Mouse (Mus musculus) liver, adult (tissue): Measurements from ENCODE around the gene Gemin7.

Experiments used
- GATA4 ChIP-seq: IDR thresholded peaks from 2 replicates; pipeline ENCODE4 v1.6.1; 2014; ENCODE audit warnings: mild to moderate bottlenecking, low read length; ENCODE audit not compliant: insufficient replicate concordance

Gemin7 gene

GRCm38 (mm10) chr7:19589207-19589606 lies 11.8 kb upstream of the Gemin7 start:
- no peak for TF ChIP-seq GATA4

GRCm38 (mm10) chr7:19586269-19586668 lies 8.9 kb upstream of the Gemin7 start:
- TF ChIP-seq GATA4 = no peak

- TF ChIP-seq GATA4 = no peak
Measured at GRCm38 (mm10) chr7:19580634-19581033, 3.2 kb upstream of the Gemin7 start.

GRCm38 (mm10) chr7:19579751-19580150 lies 2.4 kb upstream of the Gemin7 start:
- TF ChIP-seq GATA4 = no peak

GRCm38 (mm10) chr7:19578436-19578835 lies 1.0 kb upstream of the Gemin7 start:
- no peak for TF ChIP-seq GATA4

GRCm38 (mm10) chr7:19577877-19578414 lies 551 bp upstream of the Gemin7 start:
- TF ChIP-seq GATA4 = no peak

GRCm38 (mm10) chr7:19575559-19575958 lies 1.8 kb downstream of the Gemin7 start:
- TF ChIP-seq GATA4 = no peak

- TF ChIP-seq GATA4 = no peak
Measured at GRCm38 (mm10) chr7:19573776-19574140, 3.6 kb downstream of the Gemin7 start.

GRCm38 (mm10) chr7:19572926-19573775 lies 4.2 kb downstream of the Gemin7 start:
- TF ChIP-seq GATA4 = no peak; the same call in 1 of the 2 replicates

GRCm38 (mm10) chr7:19569647-19570046 lies 7.7 kb downstream of the Gemin7 start:
- TF ChIP-seq GATA4 = no peak

GRCm38 (mm10) chr7:19567426-19567825 lies 10.0 kb downstream of the Gemin7 start:
- no peak for TF ChIP-seq GATA4

GRCm38 (mm10) chr7:19565803-19566202 lies 11.6 kb downstream of the Gemin7 start:
- no peak for TF ChIP-seq GATA4

- no peak for TF ChIP-seq GATA4
Measured at GRCm38 (mm10) chr7:19564455-19564854, 12.9 kb downstream of the Gemin7 start.

GRCm38 (mm10) chr7:19563884-19564283 lies 13.5 kb downstream of the Gemin7 start:
- no peak for TF ChIP-seq GATA4

GRCm38 (mm10) chr7:19562643-19563410 lies 14.6 kb downstream of the Gemin7 start, which contains the start of gene Ppp1r37:
Ppp1r37 (minus strand) TSS chr7:19563076.
- TF ChIP-seq GATA4 = no peak
